Mouse (Mus musculus): Measurements from ENCODE around the gene Cep112. TPM values are rescaled to one million over a fixed set of nuclear protein-coding genes. Genes with fewer than 3 reads are reported as not detected.

Gene Cep112
- polyA plus RNA-seq, 1 experiment, result 2.5 TPM

DNA sequence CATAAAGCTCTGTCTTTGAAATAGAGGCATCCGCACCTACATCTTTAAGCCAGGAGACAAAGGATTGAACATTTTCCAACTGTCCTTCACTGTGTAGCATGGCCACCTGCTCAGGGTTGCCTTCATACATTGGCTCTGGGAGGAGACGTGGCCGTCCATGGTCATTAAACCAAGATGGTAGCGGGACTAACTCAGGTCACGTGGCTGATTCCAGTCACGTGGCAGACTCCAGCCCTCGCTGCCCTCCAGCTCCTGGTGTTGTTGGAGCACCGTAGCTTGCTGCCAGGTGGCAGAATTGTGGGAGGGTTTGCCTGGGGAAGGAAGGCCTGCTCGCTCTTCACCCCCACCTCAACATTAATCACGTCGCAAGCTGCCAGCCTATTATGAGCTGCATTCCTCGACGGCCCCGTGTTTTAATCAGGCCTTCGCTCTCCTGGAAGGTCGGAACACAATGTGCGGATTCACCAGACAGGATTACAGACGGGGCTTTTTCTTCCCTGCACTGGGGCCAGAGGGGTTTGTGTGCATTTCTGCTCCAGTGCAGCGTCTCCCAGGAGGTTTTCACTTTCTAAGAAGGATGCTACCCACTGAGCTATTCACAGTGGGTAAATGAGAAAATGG lies 460.4 kb downstream of the Cep112 start:
- 80% methylated on average over 19 of the region's 19 CpGs for WGBS

GRCm38 (mm10) chr11:108886060-108886459 lies 461.1 kb downstream of the Cep112 start:
- WGBS, result 39% methylated on average over 8 of the region's 8 CpGs
- H3K27ac ChIP-seq (ENCODE audit: control insufficient read depth, insufficient read depth, low read depth, low read length, poor library complexity), result no peak overlapping the region
- H3K4me3 ChIP-seq (replicated peaks; ENCODE audit: control insufficient read depth, low read depth, low read length), result no peak overlapping the region
- no peaks in the 10 kb centered on the region for H3K4me1 ChIP-seq (ENCODE audit: control insufficient read depth, insufficient read depth, low read length)
- TF ChIP-seq CTCF (IDR thresholded peaks at IDR 0.05; ENCODE audit: control insufficient read depth, insufficient read depth, low read length), result no peak

More for the DNA sequence above, 460.4 kb downstream of the Cep112 start:
- Histone ChIP-seq H3K27ac (ENCODE audit: control insufficient read depth, insufficient read depth, low read depth, low read length, poor library complexity) (no peak overlapping the region), H3K4me3 (replicated peaks; ENCODE audit: control insufficient read depth, low read depth, low read length) (no peak overlapping the region), H3K4me1 (ENCODE audit: control insufficient read depth, insufficient read depth, low read length) (no peaks in the 10 kb centered on the region)
- TF ChIP-seq POLR2A (IDR thresholded peaks at IDR 0.05; ENCODE audit: borderline replicate concordance, control insufficient read depth, low read depth, low read length), result no peak

DNA sequence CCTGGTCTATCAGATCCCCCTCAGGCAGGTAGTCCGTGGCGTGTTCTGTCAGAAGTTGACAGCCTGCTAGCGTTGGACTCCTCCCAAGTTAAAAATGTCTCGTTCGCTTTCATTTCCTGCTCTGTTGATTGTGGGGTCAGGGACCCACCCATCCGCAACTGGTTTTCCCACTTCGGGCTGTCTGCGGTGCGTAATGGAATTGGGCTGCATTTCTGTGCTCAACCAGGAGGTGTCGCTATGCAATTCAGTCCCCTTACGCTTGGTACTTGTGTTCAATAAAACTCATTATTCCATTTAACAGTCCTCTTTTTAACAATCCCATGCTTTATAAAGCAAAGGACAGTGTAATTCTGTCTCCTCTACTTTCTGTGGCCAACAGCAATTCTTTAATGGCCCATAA lies 464.1 kb downstream of the Cep112 start:
- no peaks in the 10 kb centered on the region for H3K4me1 ChIP-seq (ENCODE audit: control insufficient read depth, insufficient read depth, low read length)
- H3K4me3 ChIP-seq (replicated peaks; ENCODE audit: control insufficient read depth, low read depth, low read length), result no peak overlapping the region
- TF ChIP-seq POLR2A (IDR thresholded peaks at IDR 0.05; ENCODE audit: borderline replicate concordance, control insufficient read depth, low read depth, low read length) (no peak), CTCF (IDR thresholded peaks at IDR 0.05; ENCODE audit: control insufficient read depth, insufficient read depth, low read length) (peak; percentile 29; the same call in 1 of the 2 replicates)
- WGBS, result 62% methylated on average over 11 of the region's 11 CpGs
- no peak overlapping the region for H3K27ac ChIP-seq (ENCODE audit: control insufficient read depth, insufficient read depth, low read depth, low read length, poor library complexity)

DNA sequence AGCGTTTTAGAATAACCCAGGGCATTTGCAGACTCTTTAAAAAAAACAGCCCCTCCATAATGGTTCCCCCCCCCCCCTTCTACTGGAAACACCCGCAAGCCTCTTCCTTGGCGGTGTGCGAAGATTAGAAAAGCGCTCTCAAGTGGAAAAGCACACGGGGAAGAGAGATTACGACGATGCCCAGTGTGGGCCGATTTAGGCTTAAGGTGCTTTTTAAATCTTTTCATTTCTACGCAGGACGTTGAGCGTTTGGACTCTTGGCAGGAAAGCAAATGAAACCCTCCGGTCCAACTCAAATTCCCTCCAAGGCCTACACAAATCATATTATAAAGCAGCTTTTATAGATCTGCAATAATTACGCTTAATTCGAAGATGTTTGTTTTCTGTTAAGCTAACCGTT lies 465.6 kb downstream of the Cep112 start:
- Histone ChIP-seq H3K27ac (ENCODE audit: control insufficient read depth, insufficient read depth, low read depth, low read length, poor library complexity) (no peak overlapping the region), H3K4me1 (ENCODE audit: control insufficient read depth, insufficient read depth, low read length) (no peaks in the 10 kb centered on the region), H3K4me3 (replicated peaks; ENCODE audit: control insufficient read depth, low read depth, low read length) (no peak overlapping the region)
- 42% methylated on average over 16 of the region's 16 CpGs for WGBS
- TF ChIP-seq CTCF (IDR thresholded peaks at IDR 0.05; ENCODE audit: control insufficient read depth, insufficient read depth, low read length), result no peak

- no peaks in the 10 kb centered on the region for H3K4me1 ChIP-seq (ENCODE audit: control insufficient read depth, insufficient read depth, low read length)
- no peak overlapping the region for H3K27ac ChIP-seq (ENCODE audit: control insufficient read depth, insufficient read depth, low read depth, low read length, poor library complexity)
- WGBS, result 9% methylated on average over 17 of the region's 17 CpGs
- no peak overlapping the region for H3K4me3 ChIP-seq (replicated peaks; ENCODE audit: control insufficient read depth, low read depth, low read length)
- no peak for TF ChIP-seq POLR2A (IDR thresholded peaks at IDR 0.05; ENCODE audit: borderline replicate concordance, control insufficient read depth, low read depth, low read length)
- TF ChIP-seq CTCF (IDR thresholded peaks at IDR 0.05; ENCODE audit: control insufficient read depth, insufficient read depth, low read length), result no peak
Measured at GRCm38 (mm10) chr11:108891111-108891870, 466.3 kb downstream of the Cep112 start.

- WGBS, result 7% methylated on average over 21 of the region's 21 CpGs
- TF ChIP-seq CTCF (IDR thresholded peaks at IDR 0.05; ENCODE audit: control insufficient read depth, insufficient read depth, low read length) (no peak), POLR2A (IDR thresholded peaks at IDR 0.05; ENCODE audit: borderline replicate concordance, control insufficient read depth, low read depth, low read length) (no peak)
- Histone ChIP-seq H3K4me3 (replicated peaks; ENCODE audit: control insufficient read depth, low read depth, low read length) (no peak overlapping the region), H3K4me1 (ENCODE audit: control insufficient read depth, insufficient read depth, low read length) (no peaks in the 10 kb centered on the region), H3K27ac (ENCODE audit: control insufficient read depth, insufficient read depth, low read depth, low read length, poor library complexity) (no peak overlapping the region)
Measured at GRCm38 (mm10) chr11:108891871-108892380, 466.9 kb downstream of the Cep112 start.

DNA sequence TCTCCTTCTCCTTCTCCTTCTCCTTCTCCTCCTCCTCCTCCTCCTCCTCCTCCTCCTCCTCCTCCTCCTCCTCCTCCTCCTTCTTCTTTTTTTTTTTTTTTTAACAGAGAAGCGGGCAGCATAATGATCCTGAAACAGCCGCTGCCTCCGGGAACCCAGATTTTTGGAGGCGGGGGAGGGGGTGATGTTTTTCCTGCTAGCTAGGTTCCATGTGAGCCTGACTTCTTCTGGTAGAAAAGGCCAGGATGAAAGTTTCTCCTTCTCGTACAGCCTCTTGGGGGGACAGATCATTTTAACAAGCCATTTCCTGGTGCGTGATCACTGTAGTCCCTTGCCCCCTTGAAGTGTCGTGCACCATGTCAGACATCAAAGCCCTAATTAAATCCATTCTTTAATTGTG lies 467.4 kb downstream of the Cep112 start:
- Histone ChIP-seq H3K4me3 (replicated peaks; ENCODE audit: control insufficient read depth, low read depth, low read length) (no peak overlapping the region), H3K4me1 (ENCODE audit: control insufficient read depth, insufficient read depth, low read length) (no peaks in the 10 kb centered on the region), H3K27ac (ENCODE audit: control insufficient read depth, insufficient read depth, low read depth, low read length, poor library complexity) (no peak overlapping the region)
- TF ChIP-seq CTCF (IDR thresholded peaks at IDR 0.05; ENCODE audit: control insufficient read depth, insufficient read depth, low read length) (no peak), POLR2A (IDR thresholded peaks at IDR 0.05; ENCODE audit: borderline replicate concordance, control insufficient read depth, low read depth, low read length) (no peak)
- WGBS, result 27% methylated on average over 7 of the region's 7 CpGs

DNA sequence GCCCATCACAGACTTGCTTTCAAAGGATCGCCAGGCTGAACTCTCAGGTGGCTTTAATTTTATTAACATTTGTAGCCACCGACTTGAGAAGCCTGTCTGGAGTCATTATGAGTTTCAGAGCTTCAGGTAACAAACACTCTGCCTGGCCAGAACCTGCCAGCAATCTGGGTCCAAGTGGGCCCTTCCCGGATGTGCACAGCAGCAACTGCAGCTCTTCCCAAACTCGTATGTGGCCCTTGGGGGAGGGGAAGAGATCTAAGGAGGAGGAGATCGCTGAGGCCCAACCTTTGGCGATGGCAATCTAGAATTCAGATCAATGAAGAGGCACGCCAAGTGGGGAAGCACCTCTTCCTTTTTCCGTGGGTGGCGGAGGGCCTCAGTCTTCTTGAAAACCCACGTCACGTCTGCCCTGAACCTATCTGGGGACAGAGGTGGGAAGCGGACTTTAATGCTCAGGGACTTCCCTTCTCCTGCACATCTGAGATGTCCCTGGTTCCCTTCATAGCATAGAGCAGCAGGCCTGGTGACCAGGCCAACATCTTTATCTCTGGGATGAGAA lies 468.3 kb downstream of the Cep112 start:
- Histone ChIP-seq H3K4me3 (replicated peaks; ENCODE audit: control insufficient read depth, low read depth, low read length) (no peak overlapping the region), H3K4me1 (ENCODE audit: control insufficient read depth, insufficient read depth, low read length) (no peaks in the 10 kb centered on the region), H3K27ac (ENCODE audit: control insufficient read depth, insufficient read depth, low read depth, low read length, poor library complexity) (no peak overlapping the region)
- TF ChIP-seq CTCF (IDR thresholded peaks at IDR 0.05; ENCODE audit: control insufficient read depth, insufficient read depth, low read length) (no peak), POLR2A (IDR thresholded peaks at IDR 0.05; ENCODE audit: borderline replicate concordance, control insufficient read depth, low read depth, low read length) (no peak)
- WGBS, result 47% methylated on average over 12 of the region's 12 CpGs

Data from bone marrow, adult 2 months (tissue).